Mouse (Mus musculus) stomach, postnatal 0 days (tissue): Measurements from ENCODE around the gene Sqstm1.

Source experiments
- CTCF ChIP-seq: IDR thresholded peaks from 2 replicates; pipeline ENCODE4 v1.5.1; 2016; ENCODE audit warnings: antibody characterized with exemption, low read depth, mild to moderate bottlenecking, moderate library complexity
- EP300 ChIP-seq: optimal IDR thresholded peaks from 2 replicates; pipeline ENCODE3; 2016; ENCODE audit warnings: antibody characterized with exemption

DNA sequence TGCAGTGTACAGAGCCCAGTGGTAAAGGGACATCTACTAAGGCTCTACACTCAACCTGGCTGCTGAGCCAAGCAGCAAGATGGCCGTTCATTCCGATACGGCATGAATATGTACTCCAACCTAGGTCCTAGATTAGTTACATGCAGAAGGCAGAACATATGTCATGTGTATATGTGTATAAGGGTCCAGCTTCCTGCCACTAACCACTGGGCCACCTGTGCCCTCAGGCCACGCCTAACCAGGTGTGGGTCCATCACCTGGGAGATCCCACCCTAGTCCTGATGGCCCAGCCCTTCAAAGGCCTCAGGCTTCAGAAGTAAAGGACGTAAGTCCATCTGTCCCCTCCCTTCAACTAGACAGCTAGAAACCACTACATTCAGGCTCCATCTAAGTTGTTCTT is 2.6 kb downstream of the Sqstm1 start:
- TF ChIP-seq CTCF (no peak), EP300 (no peak)
